Mouse (Mus musculus): ENCODE data around the gene Slc9a3r1.
A peak's percentile ranks its signal among the peaks of the same experiment; 100 is the strongest.

The Slc9a3r1 gene

DNA sequence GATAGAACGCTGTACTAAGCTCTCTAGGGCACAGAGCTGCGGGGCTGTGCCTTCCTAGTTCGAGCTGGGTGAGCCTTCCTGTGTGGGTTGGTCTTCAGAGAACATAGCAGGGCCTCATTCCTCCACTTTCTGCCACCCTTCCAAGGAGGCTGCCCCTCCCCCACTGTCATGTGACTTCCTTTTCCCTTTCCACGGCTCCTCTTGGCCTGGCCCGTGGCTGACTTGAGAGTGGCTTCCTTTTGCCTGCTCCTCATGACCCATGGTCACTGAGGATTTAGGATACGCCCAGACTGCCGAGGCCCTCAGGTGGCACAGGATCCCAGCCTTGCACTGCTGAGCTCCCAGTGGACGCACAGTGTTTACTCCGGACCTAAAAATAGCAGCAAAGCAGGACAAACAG is 29.0 kb downstream of the Slc9a3r1 start:
- peak; percentile 81 for DNase-seq

DNA sequence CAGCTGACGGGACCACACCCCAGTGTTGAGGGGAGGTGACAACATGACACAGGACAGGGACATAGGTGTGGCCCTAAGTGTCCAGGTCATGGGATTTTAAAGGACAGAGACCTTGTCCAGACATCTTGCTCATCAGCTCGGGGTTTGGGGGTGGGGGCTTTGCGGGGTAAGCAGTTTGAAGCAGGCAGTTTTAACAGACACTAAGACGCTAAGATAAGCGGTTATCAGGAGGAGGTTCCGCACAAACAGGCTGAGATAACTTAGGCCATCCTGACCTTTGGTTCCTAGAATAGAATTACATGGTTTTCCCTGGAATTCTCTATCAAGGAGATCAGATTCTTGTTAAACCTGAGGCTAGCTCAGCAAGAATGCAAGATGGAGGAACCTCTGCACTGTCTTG is 31.6 kb downstream of the Slc9a3r1 start:
- DNase-seq, result no peak

DNA sequence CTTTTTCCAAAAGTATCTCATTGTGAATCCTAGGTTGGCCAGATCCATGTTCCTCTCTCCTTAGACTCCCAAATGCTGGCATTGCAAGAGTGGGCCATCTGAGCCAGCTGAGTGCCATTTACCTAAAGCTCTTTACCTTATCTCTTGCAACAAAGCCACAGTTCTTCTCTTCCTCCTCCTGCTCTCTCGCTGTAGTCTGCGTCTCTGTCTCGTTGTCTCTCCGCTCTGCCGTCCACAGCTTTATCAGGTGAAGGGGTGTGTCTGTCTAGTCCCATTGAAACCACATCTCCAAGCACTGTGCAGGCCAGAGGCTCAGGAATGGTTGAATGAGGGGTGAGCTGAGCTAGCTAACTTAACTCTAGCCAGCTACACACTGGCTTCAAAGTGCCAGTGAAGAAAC is 32.8 kb downstream of the Slc9a3r1 start:
- no peak for DNase-seq

DNA sequence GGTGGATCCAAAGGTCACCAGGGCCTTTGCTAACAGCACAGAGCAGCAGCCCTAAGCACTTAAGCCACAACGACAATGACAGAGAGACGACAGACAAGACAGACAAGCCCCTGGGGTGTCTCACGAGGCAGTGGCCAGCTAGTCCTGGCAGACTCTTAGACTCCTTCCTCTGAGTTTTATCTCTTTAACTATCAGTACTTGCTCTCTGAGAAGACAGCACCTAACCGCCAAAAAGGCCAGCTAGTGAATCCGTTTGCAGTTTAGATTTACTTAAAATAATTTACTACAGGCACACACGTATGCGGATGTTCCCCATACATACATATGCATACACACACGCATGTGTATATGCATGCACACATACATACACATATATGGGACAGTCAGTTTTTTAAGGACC is 34.4 kb downstream of the Slc9a3r1 start:
- no peak for DNase-seq

DNA sequence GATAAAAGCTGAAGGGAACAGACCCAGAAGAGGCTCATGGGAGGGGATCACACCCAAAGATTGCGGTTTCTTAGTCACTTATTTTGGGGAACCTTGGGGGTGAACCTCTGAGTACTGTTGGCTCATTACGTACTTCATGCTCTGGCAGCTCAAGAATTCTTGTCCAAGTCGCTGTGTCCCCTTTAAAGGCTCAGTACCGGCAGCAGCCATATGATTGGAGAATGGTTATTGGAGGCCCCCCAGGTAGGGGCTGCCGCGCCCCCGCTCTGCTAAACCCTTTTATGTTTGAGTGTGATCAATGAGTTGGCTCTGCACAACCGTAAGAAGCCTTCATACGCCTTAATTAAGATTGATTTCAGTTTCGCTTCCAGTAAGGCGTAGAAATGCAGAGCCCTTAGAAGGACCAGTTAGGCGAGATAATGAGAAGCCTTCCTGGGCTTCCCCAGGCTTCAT is 35.8 kb downstream of the Slc9a3r1 start:
- no peak for DNase-seq

DNA sequence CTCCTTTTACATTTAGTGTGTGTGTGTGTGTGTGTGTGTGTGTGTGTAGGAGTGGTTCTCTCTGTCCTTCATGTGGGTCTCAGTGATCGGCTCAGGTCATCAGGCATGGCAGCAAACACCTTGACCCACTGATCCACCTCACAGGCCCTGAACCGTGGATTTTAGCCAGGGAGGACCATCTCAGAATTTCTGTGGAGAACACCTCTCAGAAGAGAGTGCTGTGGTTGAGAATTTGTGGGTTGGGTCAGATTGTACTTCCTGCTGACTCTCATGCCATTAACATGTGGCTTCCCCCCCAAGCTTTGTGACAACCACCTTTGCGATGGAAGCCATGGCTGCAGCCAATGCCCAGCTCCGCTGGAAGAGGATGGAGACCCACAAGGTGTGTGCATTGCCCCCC is 37.4 kb downstream of the Slc9a3r1 start:
- no peak for DNase-seq

- DNase-seq, result peak; percentile 90
These were observed 39.2 kb downstream of the Slc9a3r1 start for GRCm38 (mm10) chr11:115202316-115202715.

- DNase-seq, result no peak
These were observed 39.6 kb downstream of the Slc9a3r1 start for GRCm38 (mm10) chr11:115202756-115203155.

GRCm38 (mm10) chr11:115208126-115208525 is 45.0 kb downstream of the Slc9a3r1 start:
- DNase-seq, result no peak

DNA sequence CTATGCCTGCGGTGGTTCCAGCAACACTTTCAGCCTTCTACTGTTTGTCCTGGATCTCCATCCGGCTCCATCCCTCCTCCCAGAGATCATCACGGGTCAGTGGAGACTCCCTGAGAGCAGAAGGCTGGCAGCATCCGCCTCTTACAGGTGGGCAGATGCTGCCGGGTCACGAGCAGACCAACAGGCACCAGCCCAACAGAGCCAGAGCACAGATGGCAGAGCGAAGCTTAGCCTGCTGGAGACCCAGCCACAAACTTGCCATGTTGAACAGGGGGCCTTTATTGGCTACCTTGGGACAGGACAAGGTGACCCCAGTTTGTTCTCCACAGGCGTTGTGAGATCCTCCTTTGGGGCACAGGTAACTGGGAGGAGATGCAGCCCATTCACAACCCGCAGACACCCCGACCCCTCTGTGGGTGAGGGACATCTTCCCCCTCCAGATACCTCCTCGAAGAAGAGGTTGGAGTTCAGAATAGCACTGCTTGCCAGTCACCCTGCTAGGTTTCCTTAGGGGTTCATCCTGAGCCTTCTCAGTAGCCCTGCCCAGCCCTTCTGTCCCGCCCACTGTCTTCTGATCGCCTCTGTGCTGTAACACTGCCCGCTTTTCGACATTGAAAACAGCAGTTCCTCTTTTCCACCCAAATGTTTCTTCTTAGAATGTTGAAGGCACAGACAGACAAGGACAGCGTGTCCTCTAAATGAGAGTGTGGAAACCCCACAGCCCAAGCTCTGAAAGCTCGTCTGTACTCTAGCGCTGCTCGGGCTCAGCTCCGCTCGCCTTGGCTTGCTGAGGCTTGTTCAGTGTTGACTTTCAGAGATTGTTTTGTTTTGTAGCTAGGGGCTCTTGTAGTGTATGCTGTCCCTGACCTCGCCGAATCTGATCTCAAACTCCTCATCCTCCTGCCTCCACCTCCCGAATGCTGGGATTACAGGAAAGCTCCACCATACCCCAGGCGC is 45.9 kb downstream of the Slc9a3r1 start:
- no peak for DNase-seq

GRCm38 (mm10) chr11:115209958-115210357 is 46.8 kb downstream of the Slc9a3r1 start:
- no peak for DNase-seq

DNA sequence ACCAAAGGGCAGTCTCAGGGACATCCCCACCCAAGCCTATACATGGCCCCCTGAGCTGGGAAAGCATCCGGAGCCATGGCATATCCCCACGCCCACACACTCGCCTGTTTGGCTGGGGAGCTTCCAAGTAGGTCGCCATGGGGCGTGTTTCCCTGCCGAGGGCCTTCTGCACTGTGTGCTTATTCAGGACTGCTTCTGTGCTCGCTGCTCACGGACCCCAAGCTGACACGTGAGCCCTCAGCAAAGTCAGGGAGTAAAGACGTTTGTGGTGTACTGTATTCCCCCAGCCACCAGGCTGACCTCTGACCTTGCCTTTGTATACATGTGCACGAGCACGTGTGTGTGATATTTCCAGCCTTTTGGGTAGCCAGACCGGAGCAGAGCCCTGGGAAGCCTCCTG is 49.0 kb downstream of the Slc9a3r1 start:
- no peak for DNase-seq

DNA sequence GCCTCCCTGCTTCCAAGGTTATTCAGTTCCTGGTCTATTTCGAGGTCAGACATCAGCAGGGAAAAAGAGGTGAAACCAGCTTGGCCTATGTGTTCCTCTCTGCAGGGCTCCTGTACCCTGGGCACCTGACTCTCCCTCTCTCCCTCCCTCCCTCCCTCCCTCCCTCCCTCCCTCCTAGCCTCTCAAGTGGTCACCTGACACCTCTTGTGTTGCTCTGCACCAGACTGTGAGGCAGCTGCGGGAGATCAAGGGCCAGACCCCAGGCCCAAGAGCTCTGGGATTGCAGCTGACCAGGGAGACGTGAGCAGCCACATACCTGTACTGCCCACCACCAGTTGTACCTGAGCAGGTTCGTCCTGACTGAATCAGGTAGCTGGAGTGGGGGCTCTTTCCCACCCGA is 52.0 kb downstream of the Slc9a3r1 start:
- no peak for DNase-seq

GRCm38 (mm10) chr11:115217439-115218410 is 54.6 kb downstream of the Slc9a3r1 start:
- DNase-seq, result no peak

- no peak for DNase-seq
These were observed 56.1 kb downstream of the Slc9a3r1 start for GRCm38 (mm10) chr11:115219263-115219662.

DNA sequence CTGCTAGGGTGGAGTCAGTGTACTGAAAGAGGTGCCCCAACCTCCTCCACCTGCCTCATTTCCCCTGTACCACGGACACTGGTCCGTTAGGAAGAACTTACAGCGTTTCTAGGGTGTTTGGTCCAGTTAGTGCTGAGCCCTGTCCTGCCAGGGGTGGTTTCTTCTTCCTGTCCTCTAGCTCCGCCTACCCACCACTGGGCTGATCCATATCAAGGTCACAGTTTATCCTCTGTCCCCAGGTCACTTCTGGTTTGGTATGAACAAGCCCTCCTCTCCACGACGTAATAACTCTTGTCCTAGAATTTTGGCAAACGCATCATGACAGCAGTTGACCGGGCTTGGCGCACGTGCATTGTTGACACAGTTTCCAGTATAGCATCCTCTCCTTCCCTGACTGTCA is 56.5 kb downstream of the Slc9a3r1 start:
- DNase-seq, result no peak

DNA sequence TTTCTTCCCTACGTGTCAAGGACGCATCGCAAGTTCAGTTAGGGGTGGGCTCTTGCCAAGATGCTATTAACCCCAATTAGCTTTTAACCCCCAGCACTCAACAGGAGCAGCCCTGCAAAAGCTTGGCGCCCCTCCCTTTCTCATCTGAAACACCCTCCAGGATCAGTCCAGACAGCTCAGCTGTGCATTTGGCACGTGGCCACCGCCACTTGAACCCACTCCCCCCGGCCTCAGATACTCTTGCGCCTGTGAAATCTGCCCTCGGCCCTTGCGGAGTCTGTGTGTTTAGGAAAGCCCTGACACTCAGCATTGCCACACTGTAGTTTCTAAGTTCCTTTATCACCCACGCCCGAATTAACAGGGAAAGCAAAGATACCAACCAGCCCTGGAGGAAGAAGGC is 58.9 kb downstream of the Slc9a3r1 start:
- DNase-seq, result peak; percentile 79

DNA sequence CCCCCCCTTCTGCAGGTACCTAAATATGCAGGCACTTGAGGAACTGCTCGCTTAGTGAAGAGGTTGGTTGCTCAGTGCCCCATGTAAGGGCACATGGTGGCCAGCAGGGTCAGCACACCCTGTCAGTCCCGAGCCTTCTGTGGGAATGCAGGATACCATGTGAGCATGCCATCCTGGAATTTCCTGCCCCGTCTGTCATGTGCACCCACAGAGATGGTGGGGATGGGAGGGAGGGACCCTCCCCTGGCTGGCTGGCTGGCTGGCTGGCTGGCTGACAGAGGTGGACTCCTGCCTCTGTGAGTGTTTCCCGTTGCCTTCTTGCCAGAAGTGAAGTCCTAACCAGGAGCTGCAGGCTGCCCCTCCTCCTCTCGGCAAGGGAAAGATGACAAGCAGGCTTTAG is 59.4 kb downstream of the Slc9a3r1 start:
- DNase-seq, result no peak

GRCm38 (mm10) chr11:115223451-115223850 is 60.3 kb downstream of the Slc9a3r1 start:
- DNase-seq, result no peak

DNA sequence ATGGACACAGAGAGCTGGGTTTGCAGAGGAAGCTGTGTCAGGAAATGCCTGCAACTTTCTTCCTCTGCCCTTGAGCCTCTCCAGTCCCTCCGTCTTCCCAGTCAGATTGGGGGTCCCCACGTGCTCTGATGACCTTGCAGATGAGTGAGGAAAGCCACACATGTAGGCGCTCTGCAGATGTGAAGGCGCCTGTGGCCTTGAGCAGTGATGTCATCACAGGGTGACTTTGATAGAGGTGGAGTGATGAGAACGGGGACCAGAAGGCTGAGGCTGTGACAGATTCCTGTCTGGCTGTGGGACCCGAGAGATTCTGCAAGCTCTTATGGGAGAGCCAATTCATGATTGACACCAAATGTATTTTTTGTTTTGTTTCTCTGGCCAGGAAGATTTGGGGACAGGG is 60.7 kb downstream of the Slc9a3r1 start:
- DNase-seq, result no peak

DNA sequence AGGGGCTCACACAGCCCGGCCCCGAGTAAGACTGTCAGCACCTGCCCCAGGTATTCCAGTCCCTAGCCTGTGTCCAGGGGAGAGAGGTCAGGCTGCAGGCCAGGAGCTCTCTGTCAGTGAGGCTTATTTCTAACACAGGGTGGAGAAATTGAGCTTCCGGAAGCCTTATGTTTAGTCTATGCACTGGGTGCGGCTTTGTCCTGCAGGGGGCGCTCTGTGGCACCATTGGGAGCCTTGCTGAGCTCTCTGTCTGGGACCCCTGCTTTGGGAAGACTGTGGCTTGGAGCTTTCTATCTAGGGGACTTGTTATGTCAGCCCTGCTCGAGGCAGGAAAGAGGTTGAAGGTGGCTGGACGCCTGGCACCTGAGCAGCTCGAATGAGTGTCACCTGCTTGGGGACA is 61.7 kb downstream of the Slc9a3r1 start:
- peak; percentile 75 for DNase-seq

- DNase-seq, result no peak
These were observed 62.2 kb downstream of the Slc9a3r1 start for GRCm38 (mm10) chr11:115225301-115225700.

DNA sequence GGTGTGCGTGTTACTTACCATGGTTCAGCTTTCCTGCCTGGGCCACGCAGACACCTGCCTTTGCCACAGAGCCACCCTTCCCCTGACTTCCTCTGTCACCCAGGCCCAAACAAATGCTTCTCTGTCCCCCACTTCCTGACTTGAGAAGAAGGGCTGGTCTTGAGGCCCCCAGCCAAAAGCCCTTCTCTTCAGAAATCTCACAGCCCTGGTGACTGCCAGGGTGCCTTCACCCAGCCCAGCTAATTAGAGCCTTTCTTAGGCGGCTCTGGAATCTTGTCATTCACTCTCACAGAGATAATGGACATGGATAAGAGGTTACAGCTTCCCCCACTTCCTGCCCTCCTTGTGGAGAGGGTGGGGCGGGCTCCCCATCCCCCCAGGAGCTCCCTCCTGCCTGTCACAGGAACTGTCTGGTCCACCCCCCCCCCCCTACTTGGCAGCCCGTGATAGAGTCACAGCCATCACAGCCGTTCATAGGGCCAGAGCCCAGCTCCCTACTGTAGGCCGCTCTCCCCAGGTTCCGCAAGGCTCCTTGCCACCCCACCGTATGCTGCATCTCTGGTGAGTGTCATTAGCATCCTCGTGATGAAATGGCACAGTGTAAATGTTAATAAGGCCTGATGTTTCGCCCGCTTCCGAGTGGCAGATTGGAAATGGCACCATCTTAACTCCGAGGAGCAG is 63.8 kb downstream of the Slc9a3r1 start:
- DNase-seq, result no peak

Measured in kidney, postnatal 10 days (tissue).